Mouse (Mus musculus) cortical plate, adult 2 months (tissue): ENCODE measurements around the gene Jam2.

Source experiments
- CTCF ChIP-seq: fragments of 200-500 bp; IDR thresholded peaks from 2 replicates; pipeline ENCODE4 v1.5.1; 2011; ENCODE audit warnings: mild to moderate bottlenecking, control low read depth, low read length; ENCODE audit not compliant: insufficient read depth; ENCODE audit errors: extremely low read depth
- POLR2A ChIP-seq: fragments of 200-500 bp; IDR thresholded peaks from 2 replicates; pipeline ENCODE4 v1.6.1; 2011; ENCODE audit warnings: mild to moderate bottlenecking, low read length, control low read depth; ENCODE audit not compliant: insufficient read depth; ENCODE audit errors: extremely low read depth

DNA sequence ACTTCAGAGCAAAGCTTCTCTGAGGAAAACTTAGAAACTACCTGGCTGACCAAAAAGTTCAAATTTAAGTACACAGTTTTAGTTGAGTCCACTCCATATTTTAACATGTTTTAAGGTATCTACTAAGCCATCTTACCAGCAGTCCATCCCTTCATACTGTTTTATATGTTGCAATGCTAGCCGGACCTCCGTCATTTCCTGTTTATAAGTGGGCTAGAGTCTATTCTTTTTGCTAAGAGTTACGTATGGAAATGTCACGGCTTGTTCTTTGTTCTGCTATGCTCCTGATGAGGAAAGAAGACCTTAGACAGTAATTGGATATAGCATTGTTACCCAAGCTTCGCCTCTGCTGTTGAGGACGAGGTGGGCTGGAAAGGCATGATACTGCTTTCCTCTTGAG lies 79.6 kb downstream of the Jam2 start:
- TF ChIP-seq CTCF (no peak), POLR2A (no peak)
